Mouse (Mus musculus): ENCODE measurements at regions not wholly inside any gene's neighbourhood (a gene's known extent, or its start where the extent isn't known, plus 50 kb on each side); places are given as distances from the start of the nearest gene placed in this dataset.

DNA sequence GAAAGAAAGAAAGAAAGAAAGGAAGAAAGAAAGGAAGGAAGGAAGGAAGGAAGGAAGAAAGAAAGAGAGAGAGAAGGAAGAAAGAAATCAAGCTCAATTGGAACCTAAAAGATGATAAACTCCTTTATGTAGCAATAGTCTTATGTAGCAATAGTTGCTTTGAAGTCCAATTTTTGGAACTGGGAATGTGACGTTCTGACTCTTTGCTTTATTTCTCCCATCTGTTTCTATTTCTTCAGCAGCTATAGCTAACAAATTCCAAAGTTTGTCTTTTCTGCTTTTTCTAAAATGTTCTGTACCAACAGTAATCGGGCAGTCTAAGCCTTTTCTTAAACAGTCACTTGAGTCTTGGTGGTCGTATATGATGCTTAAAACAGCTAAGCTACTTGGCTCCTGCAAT lies 287.7 kb downstream of the Lmx1a start:
- no peaks in the 10 kb centered on the region for H3K4me1 ChIP-seq (ENCODE audit: control insufficient read depth, insufficient read depth, low read length)
- H3K4me3 ChIP-seq (ENCODE audit: insufficient read depth, low read depth, low read length), result no peak overlapping the region
- 90% methylated on average over 3 of the region's 3 CpGs for WGBS
- no peak overlapping the region for H3K27ac ChIP-seq (ENCODE audit: insufficient read depth, low read depth, low read length)
- TF ChIP-seq CTCF (IDR thresholded peaks at IDR 0.05; ENCODE audit: insufficient read depth, low read depth, low read length), result no peak
- TF ChIP-seq POLR2A (IDR thresholded peaks at IDR 0.05; ENCODE audit: insufficient read depth, low read depth, low read length), result no peak

DNA sequence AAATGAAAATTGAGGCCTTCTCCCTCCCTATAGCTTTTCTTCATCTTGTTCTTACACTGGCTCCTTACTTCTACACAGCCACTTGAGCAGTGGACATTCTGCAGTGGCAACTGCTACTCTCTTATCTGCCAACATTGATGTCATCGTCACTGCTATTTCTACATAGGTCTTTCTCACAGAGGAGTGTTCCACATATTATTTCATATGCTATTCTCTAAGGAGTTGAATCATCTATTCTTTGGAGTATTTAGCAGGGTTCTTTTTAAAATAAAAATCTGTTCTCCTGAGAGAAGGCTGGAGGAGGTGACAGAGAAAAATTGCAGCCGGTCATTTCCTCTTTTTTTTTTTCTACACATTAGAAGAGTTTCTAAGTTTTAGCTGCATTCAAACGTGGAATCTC lies 290.1 kb downstream of the Lmx1a start:
- no peak overlapping the region for H3K27ac ChIP-seq (ENCODE audit: insufficient read depth, low read depth, low read length)
- WGBS, result 87% methylated on average over 3 of the region's 3 CpGs
- TF ChIP-seq CTCF (IDR thresholded peaks at IDR 0.05; ENCODE audit: insufficient read depth, low read depth, low read length) (no peak), POLR2A (IDR thresholded peaks at IDR 0.05; ENCODE audit: insufficient read depth, low read depth, low read length) (no peak)
- no peaks in the 10 kb centered on the region for H3K4me1 ChIP-seq (ENCODE audit: control insufficient read depth, insufficient read depth, low read length)
- H3K4me3 ChIP-seq (ENCODE audit: insufficient read depth, low read depth, low read length), result no peak overlapping the region

DNA sequence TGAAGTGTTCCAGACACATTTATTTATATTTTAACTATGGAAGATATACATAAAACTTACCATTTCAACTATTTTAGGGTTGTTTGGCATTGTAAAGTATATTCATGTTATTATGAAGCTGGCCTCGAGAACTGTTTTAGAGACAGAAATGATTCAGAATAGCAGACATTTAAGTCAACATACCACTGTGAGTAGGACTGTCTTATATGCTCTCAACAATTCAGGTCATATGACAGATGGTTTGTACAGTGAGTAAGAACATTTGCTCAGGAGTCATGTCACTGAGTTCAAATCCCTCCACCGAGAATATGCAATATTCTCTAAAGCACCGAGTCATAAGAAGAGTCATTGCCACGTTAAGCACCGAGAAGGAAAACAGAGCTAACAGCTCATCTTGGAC lies 290.6 kb downstream of the Lmx1a start:
- WGBS, result 96% methylated on average over 5 of the region's 5 CpGs
- H3K4me1 ChIP-seq (ENCODE audit: control insufficient read depth, insufficient read depth, low read length), result no peaks in the 10 kb centered on the region
- TF ChIP-seq POLR2A (IDR thresholded peaks at IDR 0.05; ENCODE audit: insufficient read depth, low read depth, low read length), result no peak
- H3K27ac ChIP-seq (ENCODE audit: insufficient read depth, low read depth, low read length), result no peak overlapping the region
- H3K4me3 ChIP-seq (ENCODE audit: insufficient read depth, low read depth, low read length), result no peak overlapping the region

DNA sequence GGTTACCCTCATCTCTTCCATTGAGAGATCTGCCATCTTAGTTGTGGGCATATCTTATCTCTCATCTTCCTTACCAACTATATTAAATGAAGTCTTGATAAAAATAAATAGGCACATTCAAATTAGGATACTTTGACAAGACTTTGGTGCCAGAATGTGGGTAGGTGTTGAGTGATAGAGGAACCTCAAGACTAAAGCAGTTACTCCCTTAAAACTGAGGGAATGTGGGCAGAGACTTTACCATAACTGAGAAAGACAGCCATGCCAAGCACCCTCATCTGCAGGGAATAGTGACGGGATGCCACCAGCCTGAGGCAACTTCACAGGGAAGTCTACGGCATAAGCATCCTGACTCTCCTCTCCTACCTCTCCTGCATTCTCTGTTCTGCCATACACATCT lies 292.3 kb downstream of the Lmx1a start:
- no peak overlapping the region for H3K27ac ChIP-seq (ENCODE audit: insufficient read depth, low read depth, low read length)
- H3K4me1 ChIP-seq (ENCODE audit: control insufficient read depth, insufficient read depth, low read length), result no peaks in the 10 kb centered on the region
- H3K4me3 ChIP-seq (ENCODE audit: insufficient read depth, low read depth, low read length), result no peak overlapping the region
- 98% methylated on average over 2 of the region's 2 CpGs for WGBS
- TF ChIP-seq POLR2A (IDR thresholded peaks at IDR 0.05; ENCODE audit: insufficient read depth, low read depth, low read length) (no peak), CTCF (IDR thresholded peaks at IDR 0.05; ENCODE audit: insufficient read depth, low read depth, low read length) (no peak)

DNA sequence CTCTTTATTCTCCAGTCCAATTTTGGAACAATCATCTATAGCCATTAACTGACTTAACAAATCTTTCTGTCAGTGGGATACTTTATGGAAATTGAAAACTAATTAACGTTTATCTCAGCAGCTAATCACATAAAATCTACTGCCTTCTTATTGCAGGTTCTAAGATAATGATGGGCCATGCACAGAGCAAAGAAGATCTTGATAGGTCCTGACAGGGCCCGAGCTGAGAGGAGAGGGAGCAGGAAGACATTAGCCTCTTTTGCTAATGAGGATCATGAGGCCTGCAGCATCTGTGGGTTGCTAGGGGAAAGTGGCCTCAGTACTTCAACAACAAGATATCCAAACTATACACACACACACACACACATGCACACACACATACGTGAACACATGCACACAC lies 318.4 kb downstream of the Lmx1a start:
- Histone ChIP-seq H3K4me1 (ENCODE audit: control insufficient read depth, insufficient read depth, low read length) (peaks cover 5% of the 10 kb centered on the region; the same call in 1 of the 2 replicates), H3K4me3 (ENCODE audit: insufficient read depth, low read depth, low read length) (no peak overlapping the region), H3K27ac (ENCODE audit: insufficient read depth, low read depth, low read length) (no peak overlapping the region)
- no peak for TF ChIP-seq CTCF (IDR thresholded peaks at IDR 0.05; ENCODE audit: insufficient read depth, low read depth, low read length)
- no peak for TF ChIP-seq POLR2A (IDR thresholded peaks at IDR 0.05; ENCODE audit: insufficient read depth, low read depth, low read length)
- WGBS, result 62% methylated on average over 3 of the region's 3 CpGs

- TF ChIP-seq CTCF (IDR thresholded peaks at IDR 0.05; ENCODE audit: insufficient read depth, low read depth, low read length) (no peak), POLR2A (IDR thresholded peaks at IDR 0.05; ENCODE audit: insufficient read depth, low read depth, low read length) (no peak)
- Histone ChIP-seq H3K27ac (ENCODE audit: insufficient read depth, low read depth, low read length) (no peak overlapping the region), H3K4me3 (ENCODE audit: insufficient read depth, low read depth, low read length) (no peak overlapping the region), H3K4me1 (ENCODE audit: control insufficient read depth, insufficient read depth, low read length) (peaks cover 5% of the 10 kb centered on the region; the same call in 1 of the 2 replicates)
- 79% methylated on average over 1 of the region's 1 CpGs for WGBS
Observed at GRCm38 (mm10) chr1:168008216-168008615, 319.2 kb downstream of the Lmx1a start.

DNA sequence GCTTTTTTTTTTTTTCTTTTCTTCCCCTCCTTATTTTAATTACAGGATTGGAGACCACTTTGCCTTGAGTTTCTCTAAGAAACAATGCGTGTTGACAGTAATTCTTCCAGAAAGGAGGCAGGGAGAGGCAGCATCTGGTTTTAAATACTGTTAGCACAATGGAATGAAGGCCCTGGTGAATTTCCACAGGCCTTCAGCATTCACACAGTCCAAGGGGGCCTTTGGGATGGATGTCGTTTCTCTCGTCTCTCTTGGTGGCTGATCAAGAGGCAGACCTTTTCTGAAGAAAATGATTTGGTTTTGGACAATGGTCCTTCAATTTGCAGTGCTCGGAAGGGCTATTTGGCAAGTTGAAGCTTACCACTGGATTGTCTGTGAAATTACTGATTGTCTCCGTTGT lies 321.4 kb downstream of the Lmx1a start:
- WGBS, result 34% methylated on average over 5 of the region's 5 CpGs
- H3K27ac ChIP-seq (ENCODE audit: insufficient read depth, low read depth, low read length), result peak overlapping the region; percentile 92
- peaks cover 5% of the 10 kb centered on the region; the same call in 1 of the 2 replicates for H3K4me1 ChIP-seq (ENCODE audit: control insufficient read depth, insufficient read depth, low read length)
- H3K4me3 ChIP-seq (ENCODE audit: insufficient read depth, low read depth, low read length), result no peak overlapping the region
- TF ChIP-seq POLR2A (IDR thresholded peaks at IDR 0.05; ENCODE audit: insufficient read depth, low read depth, low read length) (no peak), CTCF (IDR thresholded peaks at IDR 0.05; ENCODE audit: insufficient read depth, low read depth, low read length) (no peak)

GRCm38 (mm10) chr1:168012069-168012468 lies 323.0 kb downstream of the Lmx1a start:
- no peak for TF ChIP-seq POLR2A (IDR thresholded peaks at IDR 0.05; ENCODE audit: insufficient read depth, low read depth, low read length)
- no peak for TF ChIP-seq CTCF (IDR thresholded peaks at IDR 0.05; ENCODE audit: insufficient read depth, low read depth, low read length)
- peaks cover 6% of the 10 kb centered on the region; the same call in 1 of the 2 replicates for H3K4me1 ChIP-seq (ENCODE audit: control insufficient read depth, insufficient read depth, low read length)
- WGBS, result 52% methylated on average over 4 of the region's 4 CpGs
- no peak overlapping the region for H3K4me3 ChIP-seq (ENCODE audit: insufficient read depth, low read depth, low read length)
- no peak overlapping the region for H3K27ac ChIP-seq (ENCODE audit: insufficient read depth, low read depth, low read length)

GRCm38 (mm10) chr1:168012611-168013010 lies 323.6 kb downstream of the Lmx1a start:
- H3K4me3 ChIP-seq (ENCODE audit: insufficient read depth, low read depth, low read length), result no peak overlapping the region
- TF ChIP-seq POLR2A (IDR thresholded peaks at IDR 0.05; ENCODE audit: insufficient read depth, low read depth, low read length) (no peak), CTCF (IDR thresholded peaks at IDR 0.05; ENCODE audit: insufficient read depth, low read depth, low read length) (no peak)
- 77% methylated on average over 5 of the region's 5 CpGs for WGBS
- H3K4me1 ChIP-seq (ENCODE audit: control insufficient read depth, insufficient read depth, low read length), result peaks cover 6% of the 10 kb centered on the region; the same call in 1 of the 2 replicates
- no peak overlapping the region for H3K27ac ChIP-seq (ENCODE audit: insufficient read depth, low read depth, low read length)

DNA sequence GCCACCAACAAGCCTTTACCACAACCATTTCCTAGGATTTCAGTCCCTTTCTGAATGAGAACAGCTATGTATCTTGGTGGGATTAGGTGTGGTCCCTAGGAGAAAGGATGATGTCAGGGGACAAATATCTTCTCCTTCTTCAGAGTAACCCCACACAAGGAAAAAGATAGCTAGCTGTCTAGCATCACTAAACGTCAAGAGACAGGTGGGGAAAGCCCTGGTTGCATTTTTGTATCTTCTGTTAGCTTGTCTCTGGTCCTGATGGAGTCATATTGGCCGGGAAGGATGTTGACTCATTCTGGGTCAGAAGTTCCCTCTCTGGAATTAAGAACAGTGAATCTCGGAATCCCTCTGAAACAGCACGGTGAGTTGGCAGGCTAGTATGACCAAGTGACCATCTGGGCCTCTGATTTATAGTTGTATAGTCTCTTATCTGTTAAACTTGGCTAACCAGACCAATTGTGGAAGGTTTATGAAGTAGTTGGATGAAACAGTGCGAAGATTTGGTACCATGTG lies 327.4 kb downstream of the Lmx1a start:
- TF ChIP-seq POLR2A (IDR thresholded peaks at IDR 0.05; ENCODE audit: insufficient read depth, low read depth, low read length) (no peak), CTCF (IDR thresholded peaks at IDR 0.05; ENCODE audit: insufficient read depth, low read depth, low read length) (no peak)
- Histone ChIP-seq H3K4me3 (ENCODE audit: insufficient read depth, low read depth, low read length) (no peak overlapping the region), H3K4me1 (ENCODE audit: control insufficient read depth, insufficient read depth, low read length) (peaks cover 2% of the 10 kb centered on the region; the same call in 1 of the 2 replicates), H3K27ac (ENCODE audit: insufficient read depth, low read depth, low read length) (no peak overlapping the region)
- 90% methylated on average over 5 of the region's 5 CpGs for WGBS
